Mouse (Mus musculus) heart, adult 11 months (tissue): ENCODE data around the gene Hmox2.
A peak's percentile ranks its signal among the peaks of the same experiment; 100 is the strongest.

Source experiments
- DNase-seq: peaks from one replicate; pipeline ENCODE4 v3.0.0; 2022

Gene Hmox2

GRCm38 (mm10) chr16:4726528-4727128 is 467 bp downstream of the Hmox2 start:
- no peak for DNase-seq

GRCm38 (mm10) chr16:4727526-4727925 is 1.4 kb downstream of the Hmox2 start:
- peak; percentile 52 for DNase-seq

- peak; percentile 88 for DNase-seq
Observed at GRCm38 (mm10) chr16:4727963-4728362, 1.8 kb downstream of the Hmox2 start.

GRCm38 (mm10) chr16:4730776-4731358 is 4.7 kb downstream of the Hmox2 start:
- DNase-seq = no peak

- DNase-seq = peak; percentile 61
Observed at GRCm38 (mm10) chr16:4736262-4736661, 10.1 kb downstream of the Hmox2 start.

- DNase-seq = peak; percentile 61
Observed at GRCm38 (mm10) chr16:4739994-4740393, 13.8 kb downstream of the Hmox2 start.

GRCm38 (mm10) chr16:4742186-4742585 is 16.0 kb downstream of the Hmox2 start:
- peak; percentile 36 for DNase-seq

GRCm38 (mm10) chr16:4752155-4752554 is 26.0 kb downstream of the Hmox2 start:
- DNase-seq = peak; percentile 78

GRCm38 (mm10) chr16:4754045-4754444 is 27.9 kb downstream of the Hmox2 start:
- peak; percentile 77 for DNase-seq

GRCm38 (mm10) chr16:4756660-4757335 is 30.6 kb downstream of the Hmox2 start:
- peak; percentile 86 for DNase-seq

GRCm38 (mm10) chr16:4762437-4762836 is 36.3 kb downstream of the Hmox2 start:
- peak; percentile 65 for DNase-seq

GRCm38 (mm10) chr16:4763276-4763675 is 37.1 kb downstream of the Hmox2 start:
- DNase-seq = peak; percentile 87

- peak; percentile 72 for DNase-seq
Observed at GRCm38 (mm10) chr16:4765852-4766251, 39.7 kb downstream of the Hmox2 start.

- peak; percentile 78 for DNase-seq
Observed at GRCm38 (mm10) chr16:4767012-4767790, 41.0 kb downstream of the Hmox2 start.

GRCm38 (mm10) chr16:4768719-4769118 is 42.6 kb downstream of the Hmox2 start:
- peak; percentile 85 for DNase-seq

GRCm38 (mm10) chr16:4773289-4773970 is 47.3 kb downstream of the Hmox2 start:
- peak; percentile 94 for DNase-seq

- peak; percentile 92 for DNase-seq
Observed at GRCm38 (mm10) chr16:4777171-4777904, 51.2 kb downstream of the Hmox2 start.

GRCm38 (mm10) chr16:4777905-4778609 is 51.9 kb downstream of the Hmox2 start:
- DNase-seq = no peak

- DNase-seq = no peak
Observed at GRCm38 (mm10) chr16:4778940-4779339, 52.8 kb downstream of the Hmox2 start.

- peak; percentile 96 for DNase-seq
Observed at GRCm38 (mm10) chr16:4781524-4782196, 55.5 kb downstream of the Hmox2 start.

- no peak for DNase-seq
Observed at GRCm38 (mm10) chr16:4782515-4782914, 56.4 kb downstream of the Hmox2 start.
